Mouse (Mus musculus) midbrain, embryonic 11.5 days (tissue): ENCODE results near the gene Zfp386. TPM values are rescaled to one million over a fixed set of nuclear protein-coding genes. Genes with fewer than 3 reads are reported as not detected.

Experiments used
- ATAC-seq: fragments of 200-750 bp; cut with Nextera tagmentation; 2 replicates; pipeline ENCODE4 v1.8.0; 2017; ENCODE audit warnings: moderate TSS enrichment, moderate library complexity; ENCODE audit not compliant: low FRiP score
- DNase-seq: peaks from one replicate; pipeline ENCODE4 v3.0.0; 2015; ENCODE audit warnings: low spot score; ENCODE audit errors: missing footprints
- H3K27ac ChIP-seq: fragments of 300-500 bp; sonication (generic); 2 replicates; pipeline ENCODE4 v1.5.1; 2014; ENCODE audit warnings: low read depth, low read length
- H3K27me3 ChIP-seq: fragments of 300-500 bp; sonication (generic); 2 replicates; pipeline ENCODE4 v1.6.1; 2014; ENCODE audit warnings: mild to moderate bottlenecking, low read length, moderate library complexity, mixed read lengths; ENCODE audit not compliant: control insufficient read depth, insufficient read depth
- H3K36me3 ChIP-seq: fragments of 300-500 bp; sonication (generic); 2 replicates; pipeline ENCODE4 v1.6.1; 2014; ENCODE audit warnings: mild to moderate bottlenecking, low read length, moderate library complexity, mixed read lengths; ENCODE audit not compliant: control insufficient read depth, insufficient read depth
- H3K4me1 ChIP-seq: fragments of 300-500 bp; sonication (generic); 2 replicates; pipeline ENCODE4 v1.6.1; 2014; ENCODE audit warnings: low read length; ENCODE audit not compliant: control insufficient read depth, insufficient read depth
- H3K4me2 ChIP-seq: fragments of 300-500 bp; sonication (generic); 2 replicates; pipeline ENCODE4 v1.6.1; 2014; ENCODE audit warnings: mild to moderate bottlenecking, moderate library complexity
- H3K4me3 ChIP-seq: fragments of 300-500 bp; sonication (generic); 2 replicates; pipeline ENCODE4 v1.5.1; 2014; ENCODE audit warnings: low read depth, low read length
- H3K9ac ChIP-seq: fragments of 300-500 bp; sonication (generic); 2 replicates; pipeline ENCODE4 v1.6.1; 2014; ENCODE audit warnings: low read length
- H3K9me3 ChIP-seq: fragments of 300-500 bp; sonication (generic); 2 replicates; pipeline ENCODE4 v1.6.1; 2016; ENCODE audit warnings: low read length; ENCODE audit not compliant: control insufficient read depth
- WGBS: fragments of 180-500 bp; shearing (Covaris S2); extraction: QIAGEN DNeasy Blood & Tissue Kit; methylation state at CpG from one replicate; pipeline ENCODE4 v1.1.7; 2014; 5-methylcytosine and 5-hydroxymethylcytosine counted together
- polyA plus RNA-seq: library from polyadenylated mRNA; unstranded; fragments of >200 nt; fragmentation: Nextera tagmentation; extraction: Ambion mirVana; gene quantifications from 2 replicates; pipeline ENCODE4 v1.2.1, GENCODE M21; 2014

Gene Zfp386
- polyA plus RNA-seq, 1 experiment from 2014 or later = 77.7 TPM

DNA sequence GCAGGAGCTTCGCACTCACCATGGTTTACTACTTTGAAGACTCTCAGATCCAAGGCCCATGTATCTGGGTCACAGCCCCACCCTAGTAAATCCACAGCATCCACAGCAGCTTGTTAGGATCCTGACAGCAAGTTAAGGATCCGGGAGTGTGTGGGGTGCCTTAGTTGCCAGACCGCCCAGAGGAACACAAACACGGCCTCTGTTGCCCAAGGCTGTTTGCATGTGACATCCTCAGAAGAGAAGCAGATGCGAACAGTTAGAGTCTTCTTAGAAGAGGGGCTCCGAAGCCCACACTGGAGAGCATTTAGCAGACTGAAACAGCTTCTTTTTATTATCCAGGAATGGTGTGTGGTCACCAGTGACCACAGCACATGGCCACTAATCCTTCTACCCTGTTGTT, 35.6 kb downstream of the Zfp386 start:
- Histone ChIP-seq H3K4me1 (0 out of 2 replicates have a peak, but pooled peaks cover 3% of the 10 kb centered on the region), H3K27ac (no peak overlapping the region), H3K27me3 (no peaks in the 10 kb centered on the region; the same call in 1 of the 2 replicates), H3K4me2 (no peak overlapping the region), H3K9ac (no peak overlapping the region), H3K4me3 (no peak overlapping the region), H3K36me3 (no peaks in the 10 kb centered on the region), H3K9me3 (no peaks in the 10 kb centered on the region)
- no peak for ATAC-seq
- DNase-seq = no peak
- 83% methylated on average over 6 of the region's 6 CpGs for WGBS

DNA sequence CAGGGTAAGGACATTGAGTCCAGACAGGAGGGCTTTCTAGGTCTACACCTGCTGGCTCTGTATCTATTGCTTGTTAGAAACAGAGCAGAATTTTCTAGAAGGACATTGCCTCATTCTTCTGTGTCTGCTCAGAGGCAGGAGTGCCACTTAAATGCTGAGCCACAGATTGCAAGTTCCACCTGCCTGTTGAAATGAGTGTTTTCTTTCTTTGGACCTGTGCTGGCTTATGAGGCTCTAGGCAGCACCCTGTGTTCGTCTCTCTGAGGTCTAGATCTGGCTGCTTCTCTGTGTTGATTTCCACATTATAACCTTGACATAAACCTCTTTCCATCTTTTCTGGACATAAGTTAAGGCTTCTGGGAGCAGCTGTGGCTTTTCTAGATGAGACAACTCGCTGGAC, 36.8 kb downstream of the Zfp386 start:
- Histone ChIP-seq H3K9ac (no peak overlapping the region), H3K4me3 (no peak overlapping the region), H3K4me2 (no peak overlapping the region), H3K4me1 (no peaks in the 10 kb centered on the region), H3K27me3 (no peaks in the 10 kb centered on the region), H3K9me3 (no peaks in the 10 kb centered on the region), H3K36me3 (no peaks in the 10 kb centered on the region), H3K27ac (no peak overlapping the region)
- 77% methylated on average over 2 of the region's 2 CpGs for WGBS
- ATAC-seq (no peak), DNase-seq (no peak)

DNA sequence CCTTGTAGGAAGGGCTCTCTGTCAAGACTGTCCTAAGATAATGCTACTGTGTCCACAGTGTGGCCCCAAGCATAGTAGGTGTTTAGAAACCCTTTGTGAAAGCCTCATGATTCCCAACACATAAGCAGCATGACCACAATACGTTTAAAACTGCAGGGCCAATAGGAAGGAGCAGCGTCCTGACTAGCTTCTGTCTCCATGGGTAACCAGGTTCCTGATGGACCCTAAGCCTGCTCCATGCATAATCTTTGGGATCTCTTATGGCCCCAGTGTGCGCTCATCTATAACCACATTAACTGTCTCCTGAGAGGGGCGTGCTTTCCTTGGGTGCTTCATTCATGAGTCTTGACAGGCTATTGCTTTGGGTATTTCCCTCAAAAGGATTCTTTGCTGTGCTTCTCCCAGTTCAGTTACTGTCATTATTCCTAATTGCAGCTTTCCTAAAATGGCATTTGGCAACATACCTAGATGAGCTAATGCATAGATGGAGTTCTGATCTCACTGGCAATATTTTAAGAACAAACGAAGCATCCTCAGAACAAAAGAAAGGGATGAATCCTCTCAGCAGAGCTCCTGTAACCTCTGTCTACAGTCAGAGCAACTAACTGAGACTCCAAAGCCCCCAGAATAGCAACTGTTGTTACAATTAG, 39.6 kb downstream of the Zfp386 start:
- Histone ChIP-seq H3K9ac (no peak overlapping the region), H3K4me2 (no peak overlapping the region), H3K36me3 (no peaks in the 10 kb centered on the region), H3K9me3 (no peaks in the 10 kb centered on the region), H3K4me1 (no peaks in the 10 kb centered on the region), H3K27ac (no peak overlapping the region), H3K27me3 (no peaks in the 10 kb centered on the region), H3K4me3 (no peak overlapping the region)
- no peak for ATAC-seq
- 82% methylated on average over 5 of the region's 5 CpGs for WGBS
- no peak for DNase-seq

- no peak overlapping the region for H3K27ac ChIP-seq
- no peak overlapping the region for H3K4me2 ChIP-seq
- no peaks in the 10 kb centered on the region for H3K36me3 ChIP-seq
- H3K9ac ChIP-seq = no peak overlapping the region
- H3K4me3 ChIP-seq = no peak overlapping the region
- ATAC-seq = no peak
- 100% methylated on average over 3 of the region's 3 CpGs for WGBS
- no peaks in the 10 kb centered on the region for H3K4me1 ChIP-seq
- H3K27me3 ChIP-seq = no peaks in the 10 kb centered on the region
- DNase-seq = no peak
- no peaks in the 10 kb centered on the region for H3K9me3 ChIP-seq
These were observed 42.3 kb downstream of the Zfp386 start for GRCm38 (mm10) chr12:116089836-116090235.

- Histone ChIP-seq H3K36me3 (no peaks in the 10 kb centered on the region; the same call in 1 of the 2 replicates), H3K4me3 (no peak overlapping the region), H3K4me1 (no peaks in the 10 kb centered on the region), H3K27ac (no peak overlapping the region), H3K9me3 (no peaks in the 10 kb centered on the region), H3K9ac (no peak overlapping the region), H3K4me2 (no peak overlapping the region), H3K27me3 (no peaks in the 10 kb centered on the region)
- WGBS = 87% methylated on average over 14 of the region's 14 CpGs
- ATAC-seq (no peak), DNase-seq (no peak)
These were observed 47.4 kb downstream of the Zfp386 start for GRCm38 (mm10) chr12:116094765-116095555.

DNA sequence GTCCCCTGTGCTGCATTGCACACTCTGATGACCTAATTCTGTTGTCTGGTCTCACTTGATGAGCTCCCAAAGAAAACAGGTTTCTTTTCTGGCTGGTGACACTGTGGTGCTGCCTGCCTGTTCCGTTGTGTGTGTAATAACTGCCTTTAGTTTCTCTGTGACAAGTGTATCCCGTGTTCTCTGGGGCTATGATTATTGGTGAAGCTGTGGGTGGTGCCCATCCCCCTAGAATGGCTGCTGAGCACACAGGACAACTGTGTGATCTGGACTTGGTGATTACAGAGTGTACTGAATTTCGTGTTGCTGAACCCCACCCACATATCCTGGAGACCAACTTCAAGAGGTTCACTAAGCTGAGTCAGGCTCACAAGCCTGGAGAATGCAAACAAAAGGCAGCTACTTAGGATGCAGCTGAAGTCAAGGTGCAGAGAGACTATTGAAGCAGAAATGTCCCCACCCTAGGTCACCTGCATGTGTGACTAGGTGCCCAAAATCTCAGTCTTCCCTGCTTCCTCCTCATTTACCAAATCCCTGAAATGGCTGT, 48.9 kb downstream of the Zfp386 start:
- WGBS = 72% methylated on average over 3 of the region's 3 CpGs
- Histone ChIP-seq H3K9me3 (no peaks in the 10 kb centered on the region), H3K27ac (no peak overlapping the region), H3K27me3 (no peaks in the 10 kb centered on the region), H3K4me3 (no peak overlapping the region), H3K36me3 (no peaks in the 10 kb centered on the region; the same call in 1 of the 2 replicates), H3K9ac (no peak overlapping the region), H3K4me2 (no peak overlapping the region), H3K4me1 (no peaks in the 10 kb centered on the region)
- DNase-seq = no peak
- no peak for ATAC-seq

- Histone ChIP-seq H3K9ac (no peak overlapping the region), H3K27ac (no peak overlapping the region), H3K4me1 (no peaks in the 10 kb centered on the region), H3K9me3 (no peaks in the 10 kb centered on the region), H3K4me3 (no peak overlapping the region), H3K4me2 (no peak overlapping the region), H3K36me3 (no peaks in the 10 kb centered on the region; the same call in 1 of the 2 replicates), H3K27me3 (no peaks in the 10 kb centered on the region)
- 89% methylated on average over 8 of the region's 8 CpGs for WGBS
- ATAC-seq (no peak), DNase-seq (no peak)
These were observed 49.6 kb downstream of the Zfp386 start for GRCm38 (mm10) chr12:116097166-116097565.

GRCm38 (mm10) chr12:116101945-116102344, 54.4 kb downstream of the Zfp386 start:
- ATAC-seq (no peak), DNase-seq (no peak)
- Histone ChIP-seq H3K36me3 (no peaks in the 10 kb centered on the region), H3K9ac (no peak overlapping the region), H3K9me3 (no peaks in the 10 kb centered on the region), H3K4me3 (no peak overlapping the region), H3K27ac (no peak overlapping the region), H3K4me1 (no peaks in the 10 kb centered on the region), H3K27me3 (no peaks in the 10 kb centered on the region), H3K4me2 (no peak overlapping the region)
- WGBS = 96% methylated on average over 2 of the region's 2 CpGs
